Mouse (Mus musculus): ENCODE results near the gene Cypt1. TPM values are rescaled to one million over a fixed set of nuclear protein-coding genes. Genes with fewer than 3 reads are reported as not detected.

Cypt1 gene
- not detected in 2 replicates for polyA plus RNA-seq (2015; fragmentation: Nextera tagmentation; extraction: Ambion mirVana)

GRCm38 (mm10) chrX:16522569-16522968 lies at the start of gene Cypt1:
Gene Cypt1, plus strand, starts transcription at chrX:16522869.
- ATAC-seq: no peak
- H3K4me2 ChIP-seq: no peak within 1 kb of the TSS
- no peaks in the 10 kb centered on the region for H3K36me3 ChIP-seq (ENCODE audit: poor library complexity, severe bottlenecking)
- H3K9ac ChIP-seq: no peak within 1 kb of the TSS
- WGBS: 88% methylated on average over 3 of the region's 3 CpGs
- no peaks in the 10 kb centered on the region for H3K27me3 ChIP-seq
- no peaks in the 10 kb centered on the region for H3K9me3 ChIP-seq (replicated peaks)
- H3K4me1 ChIP-seq: no peaks in the 10 kb centered on the region
- H3K27ac ChIP-seq: no peak within 1 kb of the TSS
- H3K4me3 ChIP-seq: no peak within 1 kb of the TSS

GRCm38 (mm10) chrX:16546806-16547205 lies 24.1 kb downstream of the Cypt1 start:
- no peaks in the 10 kb centered on the region for H3K9me3 ChIP-seq (replicated peaks)
- H3K4me3 ChIP-seq: no peak overlapping the region
- no peaks in the 10 kb centered on the region for H3K36me3 ChIP-seq (ENCODE audit: poor library complexity, severe bottlenecking)
- no peaks in the 10 kb centered on the region for H3K27me3 ChIP-seq
- H3K27ac ChIP-seq: no peak overlapping the region
- no peak for ATAC-seq
- no peak overlapping the region for H3K4me2 ChIP-seq
- no peak overlapping the region for H3K9ac ChIP-seq
- no peaks in the 10 kb centered on the region for H3K4me1 ChIP-seq

- H3K27me3 ChIP-seq: no peaks in the 10 kb centered on the region
- no peak overlapping the region for H3K27ac ChIP-seq
- no peak for ATAC-seq
- no peaks in the 10 kb centered on the region for H3K9me3 ChIP-seq (replicated peaks)
- H3K9ac ChIP-seq: no peak overlapping the region
- no peaks in the 10 kb centered on the region for H3K4me1 ChIP-seq
- 74% methylated on average over 1 of the region's 1 CpGs for WGBS
- no peak overlapping the region for H3K4me3 ChIP-seq
- no peak overlapping the region for H3K4me2 ChIP-seq
- no peaks in the 10 kb centered on the region for H3K36me3 ChIP-seq (ENCODE audit: poor library complexity, severe bottlenecking)
Measured at GRCm38 (mm10) chrX:16557061-16557460, 34.4 kb downstream of the Cypt1 start.

GRCm38 (mm10) chrX:16558501-16558900 lies 35.8 kb downstream of the Cypt1 start:
- no peak overlapping the region for H3K9ac ChIP-seq
- ATAC-seq: no peak

More at GRCm38 (mm10) chrX:16558501-16558900, 35.8 kb downstream of the Cypt1 start:
- H3K9me3 ChIP-seq (replicated peaks): no peaks in the 10 kb centered on the region
- no peaks in the 10 kb centered on the region for H3K4me1 ChIP-seq
- H3K4me2 ChIP-seq: no peak overlapping the region
- no peaks in the 10 kb centered on the region for H3K27me3 ChIP-seq
- H3K27ac ChIP-seq: no peak overlapping the region
- no peak overlapping the region for H3K4me3 ChIP-seq
- H3K36me3 ChIP-seq (ENCODE audit: poor library complexity, severe bottlenecking): no peaks in the 10 kb centered on the region

Other genes with a start within 250 kb of the Cypt1 start
- gene Maoa, start 96.8 kb downstream of the Cypt1 start, polyA plus RNA-seq (2015; fragmentation: Nextera tagmentation; extraction: Ambion mirVana): 11.7 and 13.2 TPM in 2 replicates

Data from forebrain, embryonic 13.5 days (tissue).